Mouse (Mus musculus): ENCODE data around the gene Socs4.

Gene Socs4

DNA sequence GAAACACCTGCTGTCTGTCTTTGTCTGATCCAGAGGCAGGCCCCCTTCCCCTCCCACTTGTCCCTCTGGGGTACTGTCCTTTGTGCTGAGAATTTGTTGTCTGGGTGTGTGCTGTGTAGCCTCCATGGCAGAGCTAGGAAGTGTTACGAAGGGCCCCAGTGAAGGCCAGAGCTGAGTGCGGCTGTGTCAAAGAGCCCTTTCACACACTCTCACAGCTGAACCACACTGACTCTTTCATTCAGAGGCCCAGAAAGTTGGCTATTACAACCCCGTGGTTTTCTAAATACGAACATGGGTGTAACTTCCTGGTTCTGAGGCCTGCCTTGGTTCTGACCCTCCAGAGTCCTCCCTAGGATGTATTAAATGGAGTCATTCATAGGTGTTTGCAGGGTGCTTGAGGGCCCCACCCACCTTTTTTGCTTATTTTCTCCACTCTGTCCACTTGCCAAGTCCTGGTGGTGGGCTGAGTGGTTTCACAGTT lies 65.1 kb downstream of the Socs4 start:
- no peak for DNase-seq (ENCODE audit: low read depth)
